Mouse (Mus musculus) limb, embryonic 10.5 days (tissue): ENCODE data around the gene Unc5c. TPM values are rescaled to one million over a fixed set of nuclear protein-coding genes. Genes with fewer than 3 reads are reported as not detected.
A peak's percentile ranks its signal among the peaks of the same experiment; 100 is the strongest.

Experiments used
- DNase-seq: peaks from one replicate; pipeline ENCODE4 v3.0.0-alpha.2; 2017; ENCODE audit warnings: low spot score
- H3K27ac ChIP-seq: fragments of 300-500 bp; sonication (generic); 2 replicates; pipeline ENCODE4 v1.5.1; 2016; ENCODE audit warnings: mild to moderate bottlenecking
- H3K27me3 ChIP-seq: fragments of 300-500 bp; sonication (generic); 2 replicates; pipeline ENCODE4 v1.6.1; 2016; ENCODE audit warnings: low read depth, mild to moderate bottlenecking; ENCODE audit not compliant: poor library complexity, severe bottlenecking
- H3K36me3 ChIP-seq: fragments of 300-500 bp; sonication (generic); 2 replicates; pipeline ENCODE4 v1.6.1; 2016; ENCODE audit warnings: mild to moderate bottlenecking, moderate library complexity
- H3K4me1 ChIP-seq: fragments of 300-500 bp; sonication (generic); 2 replicates; pipeline ENCODE4 v1.6.1; 2016
- H3K4me3 ChIP-seq: fragments of 300-500 bp; sonication (generic); 2 replicates; pipeline ENCODE4 v1.5.1; 2016; ENCODE audit warnings: mild to moderate bottlenecking, moderate library complexity
- H3K9me3 ChIP-seq: fragments of 300-500 bp; sonication (generic); replicated peaks from 2 replicates; pipeline ENCODE4 v1.6.1; 2016; ENCODE audit warnings: mild to moderate bottlenecking
- WGBS: fragments of 180-500 bp; shearing (Covaris S2); methylation state at CpG from one replicate; pipeline ENCODE4 v1.1.7; 2016; 5-methylcytosine and 5-hydroxymethylcytosine counted together
- polyA plus RNA-seq: library from polyadenylated mRNA; unstranded; fragments of >200 nt; fragmentation: Nextera tagmentation; extraction: Ambion mirVana; gene quantifications from 2 replicates; pipeline ENCODE4 v1.2.1, GENCODE M21; 2016

Unc5c gene
- polyA plus RNA-seq, 1 experiment from 2014 or later: 12.9 TPM

GRCm38 (mm10) chr3:141627639-141627977 is 162.6 kb downstream of the Unc5c start:
- 90% methylated on average over 5 of the region's 5 CpGs for WGBS
- H3K36me3 ChIP-seq: no peaks in the 10 kb centered on the region
- H3K9me3 ChIP-seq: no peaks in the 10 kb centered on the region
- no peak overlapping the region for H3K4me3 ChIP-seq
- no peaks in the 10 kb centered on the region for H3K27me3 ChIP-seq
- no peak for DNase-seq
- no peak overlapping the region for H3K27ac ChIP-seq
- peaks cover 3% of the 10 kb centered on the region; the same call in 1 of the 2 replicates for H3K4me1 ChIP-seq

DNA sequence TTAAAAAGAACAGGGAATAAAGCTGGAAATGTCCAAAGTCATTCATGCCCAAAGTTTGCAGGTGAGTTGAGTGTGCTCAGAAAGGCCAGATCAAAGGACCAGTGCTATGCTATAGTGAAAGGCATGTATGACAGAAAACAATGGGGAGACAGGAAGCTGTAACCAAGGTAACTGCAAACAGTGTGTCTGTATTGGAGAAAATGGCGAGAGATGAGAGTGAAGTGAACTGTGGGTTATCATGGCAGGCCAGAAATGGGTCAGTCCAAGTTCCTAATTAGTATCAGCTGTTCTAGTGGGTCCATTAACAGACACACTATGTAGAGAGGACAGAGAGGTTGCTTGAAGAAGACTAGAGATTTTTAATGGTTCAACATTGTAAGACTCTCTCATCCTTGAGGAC is 164.4 kb downstream of the Unc5c start:
- H3K4me3 ChIP-seq: no peak overlapping the region
- WGBS: 41% methylated on average over 1 of the region's 1 CpGs
- no peaks in the 10 kb centered on the region for H3K36me3 ChIP-seq
- DNase-seq: no peak
- H3K27ac ChIP-seq: no peak overlapping the region
- peaks cover 3% of the 10 kb centered on the region; the same call in 1 of the 2 replicates for H3K4me1 ChIP-seq
- no peaks in the 10 kb centered on the region for H3K27me3 ChIP-seq
- H3K9me3 ChIP-seq: no peaks in the 10 kb centered on the region

DNA sequence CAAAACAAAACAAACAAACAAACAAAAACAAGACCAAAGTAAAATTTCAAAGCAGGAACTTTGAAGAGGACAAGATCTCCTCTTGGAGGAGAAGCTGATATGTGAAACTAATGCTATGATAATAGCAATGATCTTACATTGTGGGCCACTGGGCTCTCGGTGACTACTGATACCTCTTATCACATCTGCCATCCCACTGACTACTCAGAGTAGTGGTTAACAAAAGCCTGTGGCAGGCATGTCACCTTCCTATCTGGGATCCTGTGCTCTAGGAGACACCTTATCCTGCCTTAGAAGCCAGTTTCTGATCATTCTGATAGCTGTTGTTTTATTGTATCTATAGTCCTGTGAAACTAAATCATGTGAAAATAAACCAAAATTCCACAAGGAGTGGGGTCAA is 172.9 kb downstream of the Unc5c start:
- H3K36me3 ChIP-seq: no peaks in the 10 kb centered on the region
- no peaks in the 10 kb centered on the region for H3K9me3 ChIP-seq
- WGBS: 82% methylated on average over 1 of the region's 1 CpGs
- no peak overlapping the region for H3K27ac ChIP-seq
- H3K4me1 ChIP-seq: no peaks in the 10 kb centered on the region
- no peak overlapping the region for H3K4me3 ChIP-seq
- H3K27me3 ChIP-seq: no peaks in the 10 kb centered on the region
- DNase-seq: no peak

- Histone ChIP-seq H3K27me3 (no peaks in the 10 kb centered on the region), H3K4me1 (no peaks in the 10 kb centered on the region), H3K36me3 (no peaks in the 10 kb centered on the region), H3K27ac (no peak overlapping the region), H3K4me3 (no peak overlapping the region), H3K9me3 (no peaks in the 10 kb centered on the region)
- no peak for DNase-seq
- WGBS: 78% methylated on average over 5 of the region's 5 CpGs
Observed at GRCm38 (mm10) chr3:141644264-141644663, 179.2 kb downstream of the Unc5c start.

DNA sequence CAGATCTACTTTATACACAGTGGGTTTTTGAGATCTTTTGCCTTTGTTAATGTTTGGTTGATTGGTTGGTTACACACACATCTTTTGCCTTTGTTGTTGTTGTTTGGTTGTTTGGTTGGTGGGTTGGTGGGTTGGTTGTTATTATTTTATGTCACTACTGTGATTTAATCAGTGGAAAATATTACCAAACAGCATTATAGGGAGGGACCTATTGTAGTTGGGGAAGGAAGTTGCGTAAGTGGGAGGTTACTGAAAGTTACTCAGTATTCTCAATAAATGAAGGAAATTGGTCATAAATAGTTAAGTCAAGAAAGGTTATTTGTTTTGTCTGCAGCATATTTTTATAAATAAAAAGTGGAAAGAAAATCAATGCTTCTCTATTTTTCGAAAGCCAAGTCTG is 181.6 kb downstream of the Unc5c start:
- Histone ChIP-seq H3K27ac (no peak overlapping the region), H3K36me3 (no peaks in the 10 kb centered on the region), H3K4me3 (no peak overlapping the region), H3K4me1 (peaks cover 8% of the 10 kb centered on the region), H3K27me3 (no peaks in the 10 kb centered on the region), H3K9me3 (no peaks in the 10 kb centered on the region)
- DNase-seq: no peak
- WGBS: 91% methylated on average over 2 of the region's 2 CpGs

DNA sequence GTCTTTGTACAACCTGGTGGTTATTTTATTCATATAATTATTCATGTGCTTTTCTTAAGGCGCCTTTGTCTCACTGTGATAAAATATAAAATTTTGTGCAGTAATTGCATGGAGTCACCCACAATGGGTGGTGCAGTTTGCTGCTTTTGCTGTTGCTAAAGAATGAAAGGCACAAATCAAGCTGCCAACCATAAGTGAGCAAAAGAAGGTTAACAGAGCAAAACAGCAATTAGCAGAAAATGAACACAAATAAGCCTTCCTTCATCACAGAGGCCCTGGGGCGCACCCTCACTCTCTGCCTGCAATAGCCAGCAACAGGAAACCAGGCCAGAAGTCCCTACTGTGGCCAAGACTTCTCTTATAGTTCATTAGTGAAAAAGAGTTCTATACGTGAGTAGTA is 185.6 kb downstream of the Unc5c start:
- Histone ChIP-seq H3K36me3 (no peaks in the 10 kb centered on the region), H3K27me3 (no peaks in the 10 kb centered on the region), H3K4me1 (peaks cover 8% of the 10 kb centered on the region), H3K4me3 (no peak overlapping the region), H3K9me3 (no peaks in the 10 kb centered on the region), H3K27ac (no peak overlapping the region)
- DNase-seq: no peak
- 77% methylated on average over 3 of the region's 3 CpGs for WGBS

- DNase-seq: no peak
- no peak overlapping the region for H3K4me3 ChIP-seq
- H3K27me3 ChIP-seq: no peaks in the 10 kb centered on the region
- H3K4me1 ChIP-seq: peaks cover 11% of the 10 kb centered on the region
- H3K9me3 ChIP-seq: no peaks in the 10 kb centered on the region
- no peaks in the 10 kb centered on the region for H3K36me3 ChIP-seq
- 100% methylated on average over 1 of the region's 1 CpGs for WGBS
- no peak overlapping the region for H3K27ac ChIP-seq
Observed at GRCm38 (mm10) chr3:141653915-141654314, 188.9 kb downstream of the Unc5c start.

GRCm38 (mm10) chr3:141659041-141659789 is 194.2 kb downstream of the Unc5c start:
- no peak overlapping the region for H3K27ac ChIP-seq
- 66% methylated on average over 3 of the region's 3 CpGs for WGBS
- peaks cover 22% of the 10 kb centered on the region for H3K4me1 ChIP-seq
- no peak overlapping the region for H3K4me3 ChIP-seq
- no peak for DNase-seq
- H3K9me3 ChIP-seq: no peaks in the 10 kb centered on the region
- no peaks in the 10 kb centered on the region for H3K36me3 ChIP-seq
- H3K27me3 ChIP-seq: no peaks in the 10 kb centered on the region

DNA sequence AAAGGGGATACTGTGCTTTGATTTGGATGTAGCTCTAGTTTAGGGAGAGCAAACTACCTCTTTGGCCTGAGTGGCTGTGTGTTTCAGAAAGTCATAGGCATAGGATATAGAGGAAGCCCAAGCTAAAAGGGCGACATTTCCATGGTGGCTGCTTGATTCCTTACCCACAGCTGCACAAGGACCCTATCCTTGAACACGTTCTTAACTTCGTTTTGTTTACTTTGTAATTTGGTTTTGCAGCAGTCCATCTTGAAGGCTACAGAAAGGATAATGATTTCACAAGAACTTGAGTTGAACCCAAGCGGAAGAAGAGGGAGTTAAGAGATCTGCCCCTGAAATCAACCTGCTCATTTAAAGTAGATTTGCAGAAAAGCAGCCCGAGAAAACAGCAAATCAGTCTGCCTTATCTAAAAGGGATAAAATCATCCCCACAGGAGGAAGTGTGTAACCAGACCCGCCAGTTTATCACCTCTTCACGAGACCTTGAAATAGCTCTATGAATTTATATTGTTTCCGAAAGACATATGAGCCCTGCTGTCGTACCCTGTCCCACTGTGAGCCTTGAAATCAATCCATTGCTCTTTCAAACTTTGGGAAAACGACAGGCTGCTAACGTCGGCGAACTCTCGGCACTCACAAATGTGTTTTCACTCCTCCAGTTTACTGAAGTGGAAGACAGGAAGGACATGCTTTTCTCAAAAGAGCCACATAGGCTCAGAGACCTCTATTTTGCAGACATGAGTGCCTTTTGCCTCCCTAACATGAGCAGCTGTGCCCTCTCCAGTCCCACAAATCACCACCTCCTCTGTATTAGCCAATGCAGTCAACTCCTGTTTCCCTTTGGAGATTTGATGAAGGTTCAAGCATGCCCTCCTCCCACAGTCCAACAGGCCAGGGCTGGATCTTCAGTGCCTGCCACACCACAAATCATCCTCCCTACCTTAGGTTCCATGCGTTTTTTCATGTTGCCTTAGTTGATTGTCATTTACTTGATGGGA is 195.3 kb downstream of the Unc5c start:
- Histone ChIP-seq H3K36me3 (no peaks in the 10 kb centered on the region), H3K4me1 (peaks cover 22% of the 10 kb centered on the region), H3K27me3 (no peaks in the 10 kb centered on the region), H3K4me3 (no peak overlapping the region), H3K9me3 (no peaks in the 10 kb centered on the region), H3K27ac (peak overlapping the region; percentile 33; the same call in 1 of the 2 replicates)
- WGBS: 68% methylated on average over 15 of the region's 15 CpGs
- DNase-seq: peak; percentile 33

DNA sequence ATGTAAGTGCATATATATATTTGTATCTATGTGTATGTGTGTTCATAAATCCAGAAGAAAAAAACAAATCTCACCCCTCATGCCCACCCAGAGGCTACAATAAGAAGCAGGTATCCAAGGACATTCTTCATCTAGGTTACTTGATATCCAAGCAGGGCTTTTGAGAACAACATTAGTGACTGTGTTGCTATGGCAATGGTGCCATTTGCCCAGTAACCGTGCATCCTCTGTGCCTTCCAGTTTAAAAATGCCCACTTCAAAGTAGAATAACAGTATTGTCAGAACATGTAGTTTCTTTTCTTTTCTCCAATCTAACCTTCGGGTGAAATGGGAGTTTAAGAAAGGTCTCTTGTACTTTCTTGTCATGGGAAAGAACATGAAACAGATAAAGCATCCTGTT is 224.1 kb downstream of the Unc5c start:
- H3K9me3 ChIP-seq: no peaks in the 10 kb centered on the region
- H3K27ac ChIP-seq: no peak overlapping the region
- no peaks in the 10 kb centered on the region for H3K27me3 ChIP-seq
- no peak overlapping the region for H3K4me3 ChIP-seq
- no peaks in the 10 kb centered on the region for H3K4me1 ChIP-seq
- no peaks in the 10 kb centered on the region for H3K36me3 ChIP-seq
- DNase-seq: no peak
- WGBS: 79% methylated on average over 2 of the region's 2 CpGs

DNA sequence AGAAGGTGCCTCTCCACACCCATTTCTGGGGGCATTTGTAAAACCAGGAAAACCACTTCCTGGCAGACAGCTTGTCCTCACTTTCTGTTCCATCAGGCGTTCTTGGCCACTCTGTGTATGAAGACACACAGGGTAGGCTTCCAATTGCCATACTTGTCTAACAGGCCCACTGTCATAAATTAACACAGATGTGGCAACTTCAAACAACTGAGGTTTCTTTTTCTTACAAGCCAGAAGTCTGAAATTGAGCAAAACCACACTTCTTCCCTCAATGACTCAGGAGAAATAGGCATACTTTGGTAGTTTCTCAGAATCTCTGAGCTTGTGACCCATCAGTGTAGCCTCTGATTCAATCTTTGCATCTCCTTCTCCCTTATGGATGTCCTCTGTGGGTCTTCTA is 225.7 kb downstream of the Unc5c start:
- 74% methylated on average over 1 of the region's 1 CpGs for WGBS
- no peaks in the 10 kb centered on the region for H3K27me3 ChIP-seq
- no peak overlapping the region for H3K4me3 ChIP-seq
- no peak for DNase-seq
- H3K27ac ChIP-seq: no peak overlapping the region
- no peaks in the 10 kb centered on the region for H3K4me1 ChIP-seq
- no peaks in the 10 kb centered on the region for H3K36me3 ChIP-seq
- no peaks in the 10 kb centered on the region for H3K9me3 ChIP-seq

GRCm38 (mm10) chr3:141691418-141691817 is 226.4 kb downstream of the Unc5c start:
- H3K4me1 ChIP-seq: no peaks in the 10 kb centered on the region
- H3K36me3 ChIP-seq: no peaks in the 10 kb centered on the region
- 85% methylated on average over 3 of the region's 3 CpGs for WGBS
- no peak overlapping the region for H3K27ac ChIP-seq
- H3K4me3 ChIP-seq: no peak overlapping the region
- no peaks in the 10 kb centered on the region for H3K27me3 ChIP-seq
- H3K9me3 ChIP-seq: no peaks in the 10 kb centered on the region
- no peak for DNase-seq

GRCm38 (mm10) chr3:141691846-141692245 is 226.8 kb downstream of the Unc5c start:
- 92% methylated on average over 3 of the region's 3 CpGs for WGBS
- H3K4me3 ChIP-seq: no peak overlapping the region

More at GRCm38 (mm10) chr3:141691846-141692245, 226.8 kb downstream of the Unc5c start:
- DNase-seq: no peak
- Histone ChIP-seq H3K27ac (no peak overlapping the region), H3K27me3 (no peaks in the 10 kb centered on the region), H3K36me3 (no peaks in the 10 kb centered on the region), H3K4me1 (no peaks in the 10 kb centered on the region), H3K9me3 (no peaks in the 10 kb centered on the region)
